Mouse (Mus musculus): Measurements from ENCODE around the gene Bpifc. TPM values are rescaled to one million over a fixed set of nuclear protein-coding genes. Genes with fewer than 3 reads are reported as not detected.
"Not testable (repeated sequence)": the region's sequence is repeated elsewhere in the genome, so short reads cannot be mapped to it uniquely, and the experiment has no call there.

Bpifc gene
- polyA plus RNA-seq, 1 experiment from 2014 or later: not detected

DNA sequence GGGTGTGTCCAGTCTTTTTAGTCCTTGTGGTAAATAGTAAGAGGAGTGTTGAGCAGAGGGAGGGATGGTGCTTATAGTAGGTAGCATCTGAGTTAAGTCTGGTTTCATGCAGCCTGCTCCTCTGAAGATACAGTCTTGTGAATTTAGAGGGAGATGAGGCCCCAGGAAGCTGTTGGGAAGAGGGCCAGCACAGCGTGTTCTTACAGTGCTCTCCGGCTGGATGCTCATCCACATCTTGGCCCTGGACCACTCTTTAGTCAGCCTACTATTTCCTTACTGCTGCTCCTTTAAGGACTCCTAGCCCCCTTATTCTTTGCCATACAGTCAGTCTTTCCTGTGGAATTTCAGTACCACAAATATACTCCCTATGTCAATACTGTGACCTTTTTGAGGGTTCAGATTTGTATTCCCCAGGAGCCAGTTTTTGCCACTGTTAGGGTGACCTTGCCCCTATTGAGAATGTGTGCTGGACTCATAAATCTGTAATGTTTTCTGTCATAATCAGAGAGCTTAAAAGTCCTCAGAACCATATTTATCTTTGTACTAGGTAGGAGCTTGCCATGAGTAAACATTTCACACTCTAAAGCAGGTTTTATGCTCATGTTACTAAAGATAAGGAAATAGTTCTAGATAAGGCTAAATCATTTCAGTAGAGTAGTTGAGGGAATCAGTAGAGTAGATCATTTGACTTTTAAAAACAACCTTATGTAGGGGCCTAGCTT is 22.5 kb upstream of the Bpifc start:
- 83% methylated on average over 2 of the region's 2 CpGs for WGBS
- peaks cover 64% of the 10 kb centered on the region for H3K36me3 ChIP-seq
- no peaks in the 10 kb centered on the region for H3K4me1 ChIP-seq
- no peak overlapping the region for H3K27ac ChIP-seq (replicated peaks)
- no peaks in the 10 kb centered on the region for H3K27me3 ChIP-seq (replicated peaks)
- H3K9me3 ChIP-seq: no peaks in the 10 kb centered on the region
- H3K9ac ChIP-seq: no peak overlapping the region
- no peak for ATAC-seq (ENCODE audit: extremely low read depth, insufficient number of reproducible peaks, low FRiP score, low TSS enrichment)
- H3K4me2 ChIP-seq: no peak overlapping the region
- H3K4me3 ChIP-seq: no peak overlapping the region

- Histone ChIP-seq H3K9ac (no peak overlapping the region), H3K27me3 (replicated peaks) (no peaks in the 10 kb centered on the region), H3K4me3 (no peak overlapping the region), H3K36me3 (peaks cover 54% of the 10 kb centered on the region), H3K4me2 (no peak overlapping the region), H3K4me1 (no peaks in the 10 kb centered on the region), H3K9me3 (no peaks in the 10 kb centered on the region), H3K27ac (replicated peaks) (no peak overlapping the region)
- no peak for ATAC-seq (ENCODE audit: extremely low read depth, insufficient number of reproducible peaks, low FRiP score, low TSS enrichment)
- 89% methylated on average over 3 of the region's 3 CpGs for WGBS
Observed at GRCm38 (mm10) chr10:86032517-86032916, 20.8 kb upstream of the Bpifc start.

DNA sequence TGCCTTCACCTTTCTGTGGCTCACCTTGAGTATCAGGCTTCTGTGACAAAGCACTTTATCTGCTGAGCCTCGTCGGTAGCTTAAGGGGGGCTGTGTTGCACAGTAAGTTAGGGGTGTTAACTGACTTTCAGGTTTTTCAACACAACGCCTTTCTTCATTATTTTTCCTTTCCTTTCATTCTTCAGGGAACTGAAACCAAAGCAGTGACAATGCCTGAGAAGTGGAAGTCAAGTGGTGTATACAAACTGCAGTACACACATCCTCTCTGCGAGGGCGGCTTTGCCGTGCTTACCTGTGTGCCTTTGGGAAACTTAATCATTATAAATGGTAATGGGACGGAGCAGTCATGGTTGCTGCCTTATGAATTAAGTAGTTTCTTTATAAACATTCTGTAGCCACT is 19.0 kb upstream of the Bpifc start:
- Histone ChIP-seq H3K27me3 (replicated peaks) (no peaks in the 10 kb centered on the region), H3K27ac (replicated peaks) (no peak overlapping the region), H3K9ac (no peak overlapping the region), H3K4me2 (no peak overlapping the region), H3K9me3 (no peaks in the 10 kb centered on the region), H3K4me3 (no peak overlapping the region), H3K4me1 (no peaks in the 10 kb centered on the region), H3K36me3 (peaks cover 50% of the 10 kb centered on the region)
- WGBS: 87% methylated on average over 7 of the region's 7 CpGs
- no peak for ATAC-seq (ENCODE audit: extremely low read depth, insufficient number of reproducible peaks, low FRiP score, low TSS enrichment)

GRCm38 (mm10) chr10:86026807-86027206 is 15.1 kb upstream of the Bpifc start:
- H3K4me1 ChIP-seq: not testable (repeated sequence)
- WGBS: 86% methylated on average over 1 of the region's 1 CpGs

GRCm38 (mm10) chr10:86026354-86026753 is 14.7 kb upstream of the Bpifc start:
- 70% methylated on average over 3 of the region's 3 CpGs for WGBS
- Histone ChIP-seq H3K9me3 (no peaks in the 10 kb centered on the region), H3K27me3 (replicated peaks) (no peaks in the 10 kb centered on the region), H3K4me1 (peaks cover 8% of the 10 kb centered on the region), H3K27ac (replicated peaks) (no peak overlapping the region), H3K4me2 (peak overlapping the region; percentile 16; the same call in 1 of the 2 replicates), H3K9ac (no peak overlapping the region), H3K36me3 (peaks cover 30% of the 10 kb centered on the region), H3K4me3 (no peak overlapping the region)
- no peak for ATAC-seq (ENCODE audit: extremely low read depth, insufficient number of reproducible peaks, low FRiP score, low TSS enrichment)

More at GRCm38 (mm10) chr10:86026807-86027206, 15.1 kb upstream of the Bpifc start:
- H3K27me3 ChIP-seq (replicated peaks); H3K27ac ChIP-seq (replicated peaks); H3K4me3 ChIP-seq; H3K9ac ChIP-seq; H3K9me3 ChIP-seq; H3K4me2 ChIP-seq; ATAC-seq (ENCODE audit: extremely low read depth, insufficient number of reproducible peaks, low FRiP score, low TSS enrichment): not testable (repeated sequence)
- peaks cover 33% of the 10 kb centered on the region for H3K36me3 ChIP-seq

DNA sequence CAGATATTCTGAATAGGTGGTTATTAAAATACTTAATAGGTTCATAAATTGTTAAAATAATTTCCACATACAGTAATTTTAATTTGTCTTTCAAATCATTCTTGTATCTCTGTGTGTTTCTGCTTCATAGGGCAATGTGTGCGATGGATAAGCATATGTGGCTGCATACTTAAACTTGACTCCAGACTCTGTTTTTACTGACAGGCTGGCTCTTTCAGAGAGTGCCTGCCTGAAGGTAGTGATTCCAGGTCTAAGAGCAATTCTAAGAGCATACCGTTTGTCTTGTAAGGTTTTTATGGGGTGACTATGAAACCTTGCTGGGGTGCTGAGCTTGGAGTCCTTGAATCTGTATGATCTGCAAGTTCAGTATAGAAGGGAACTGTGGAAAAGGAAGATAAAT is 14.2 kb upstream of the Bpifc start:
- H3K4me2 ChIP-seq: peak overlapping the region; percentile 16; the same call in 1 of the 2 replicates
- ATAC-seq (ENCODE audit: extremely low read depth, insufficient number of reproducible peaks, low FRiP score, low TSS enrichment): no peak

GRCm38 (mm10) chr10:86023149-86023548 is 11.5 kb upstream of the Bpifc start:
- H3K4me2 ChIP-seq: peak overlapping the region; percentile 77
- peaks cover 7% of the 10 kb centered on the region; the same call in 1 of the 2 replicates for H3K36me3 ChIP-seq
- H3K27me3 ChIP-seq (replicated peaks): no peaks in the 10 kb centered on the region; the same call in 1 of the 2 replicates
- peak overlapping the region; percentile 78 for H3K4me3 ChIP-seq
- ATAC-seq (ENCODE audit: extremely low read depth, insufficient number of reproducible peaks, low FRiP score, low TSS enrichment): no peak
- no peak overlapping the region for H3K27ac ChIP-seq (replicated peaks)
- no peaks in the 10 kb centered on the region for H3K9me3 ChIP-seq
- 0 out of 2 replicates have a peak overlapping the region, but pooled peaks have one; percentile 86 for H3K9ac ChIP-seq
- H3K4me1 ChIP-seq: peaks cover 11% of the 10 kb centered on the region

More for the DNA sequence above, 14.2 kb upstream of the Bpifc start:
- 0 out of 2 replicates have a peak overlapping the region, but pooled peaks have one; percentile 42 for H3K27ac ChIP-seq (replicated peaks)
- H3K4me3 ChIP-seq: no peak overlapping the region
- no peaks in the 10 kb centered on the region for H3K27me3 ChIP-seq (replicated peaks)
- no peaks in the 10 kb centered on the region for H3K9me3 ChIP-seq
- peaks cover 11% of the 10 kb centered on the region for H3K4me1 ChIP-seq
- H3K36me3 ChIP-seq: peaks cover 25% of the 10 kb centered on the region
- no peak overlapping the region for H3K9ac ChIP-seq
- WGBS: 74% methylated on average over 2 of the region's 2 CpGs

- H3K9me3 ChIP-seq: no peaks in the 10 kb centered on the region
- peak overlapping the region; percentile 78 for H3K4me3 ChIP-seq
- peaks cover 3% of the 10 kb centered on the region for H3K27me3 ChIP-seq (replicated peaks)
- peak; percentile 38; the same call in 1 of the 2 replicates for ATAC-seq (ENCODE audit: extremely low read depth, insufficient number of reproducible peaks, low FRiP score, low TSS enrichment)
- H3K4me1 ChIP-seq: peaks cover 11% of the 10 kb centered on the region
- peak overlapping the region; percentile 90 for H3K27ac ChIP-seq (replicated peaks)
- 0 out of 2 replicates have a peak, but pooled peaks cover 7% of the 10 kb centered on the region for H3K36me3 ChIP-seq
- peak overlapping the region; percentile 86 for H3K9ac ChIP-seq
- WGBS: 3% methylated on average over 6 of the region's 6 CpGs
- H3K4me2 ChIP-seq: peak overlapping the region; percentile 77
Observed at GRCm38 (mm10) chr10:86022474-86022816, 10.8 kb upstream of the Bpifc start.

GRCm38 (mm10) chr10:86021749-86022473 is 10.2 kb upstream of the Bpifc start, which contains the start of gene Fbxo7:
TSS of gene Fbxo7 (plus strand) at chr10:86021972.
- Histone ChIP-seq H3K27me3 (replicated peaks) (peaks cover 3% of the 10 kb centered on the region), H3K4me1 (peaks cover 11% of the 10 kb centered on the region), H3K4me2 (peak within 1 kb of the TSS; percentile 77), H3K9ac (peak within 1 kb of the TSS; percentile 86), H3K27ac (replicated peaks) (peak within 1 kb of the TSS; percentile 90), H3K9me3 (no peaks in the 10 kb centered on the region), H3K36me3 (0 out of 2 replicates have a peak, but pooled peaks cover 7% of the 10 kb centered on the region), H3K4me3 (peak within 1 kb of the TSS; percentile 78)
- peak; percentile 87 for ATAC-seq (ENCODE audit: extremely low read depth, insufficient number of reproducible peaks, low FRiP score, low TSS enrichment)
- under 1% methylated on average over 82 of the region's 82 CpGs for WGBS

DNA sequence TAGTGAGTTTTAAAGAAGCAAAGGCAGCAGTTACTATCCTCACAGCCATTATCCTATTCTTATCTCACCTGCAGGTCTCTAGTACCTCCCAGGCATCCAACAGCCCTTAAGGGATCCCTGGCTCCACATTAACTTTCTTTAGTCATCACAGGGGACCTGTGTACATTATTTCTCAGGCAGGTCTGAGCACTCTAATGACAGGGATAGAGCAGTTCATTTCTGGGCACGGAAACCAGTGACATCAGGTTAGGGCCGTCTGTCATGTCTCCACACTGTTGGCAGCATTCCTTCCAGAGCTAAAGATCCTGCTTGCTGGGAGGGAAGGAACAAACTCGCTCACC is 9.7 kb upstream of the Bpifc start:
- Histone ChIP-seq H3K27ac (replicated peaks) (no peak overlapping the region), H3K4me1 (peaks cover 11% of the 10 kb centered on the region), H3K9me3 (no peaks in the 10 kb centered on the region), H3K9ac (peak overlapping the region; percentile 68), H3K4me2 (peak overlapping the region; percentile 77), H3K36me3 (0 out of 2 replicates have a peak, but pooled peaks cover 7% of the 10 kb centered on the region), H3K27me3 (replicated peaks) (peaks cover 3% of the 10 kb centered on the region), H3K4me3 (peak overlapping the region; percentile 78)
- 0% methylated on average over 3 of the region's 3 CpGs for WGBS
- ATAC-seq (ENCODE audit: extremely low read depth, insufficient number of reproducible peaks, low FRiP score, low TSS enrichment): peak; percentile 1; the same call in 1 of the 2 replicates

- H3K9me3 ChIP-seq: no peaks in the 10 kb centered on the region
- peaks cover 11% of the 10 kb centered on the region for H3K4me1 ChIP-seq
- H3K4me2 ChIP-seq: no peak overlapping the region
- no peak for ATAC-seq (ENCODE audit: extremely low read depth, insufficient number of reproducible peaks, low FRiP score, low TSS enrichment)
- H3K4me3 ChIP-seq: no peak overlapping the region
- no peak overlapping the region for H3K9ac ChIP-seq
- H3K27ac ChIP-seq (replicated peaks): no peak overlapping the region
- peaks cover 7% of the 10 kb centered on the region for H3K27me3 ChIP-seq (replicated peaks)
- H3K36me3 ChIP-seq: no peaks in the 10 kb centered on the region
- 31% methylated on average over 5 of the region's 5 CpGs for WGBS
Observed at GRCm38 (mm10) chr10:86018813-86019212, 7.1 kb upstream of the Bpifc start.
